Mouse (Mus musculus): ENCODE measurements around the gene Tlk1. TPM values are rescaled to one million over a fixed set of nuclear protein-coding genes. Genes with fewer than 3 reads are reported as not detected.

Gene Tlk1
- polyA plus RNA-seq, 1 experiment = 79.6 TPM

DNA sequence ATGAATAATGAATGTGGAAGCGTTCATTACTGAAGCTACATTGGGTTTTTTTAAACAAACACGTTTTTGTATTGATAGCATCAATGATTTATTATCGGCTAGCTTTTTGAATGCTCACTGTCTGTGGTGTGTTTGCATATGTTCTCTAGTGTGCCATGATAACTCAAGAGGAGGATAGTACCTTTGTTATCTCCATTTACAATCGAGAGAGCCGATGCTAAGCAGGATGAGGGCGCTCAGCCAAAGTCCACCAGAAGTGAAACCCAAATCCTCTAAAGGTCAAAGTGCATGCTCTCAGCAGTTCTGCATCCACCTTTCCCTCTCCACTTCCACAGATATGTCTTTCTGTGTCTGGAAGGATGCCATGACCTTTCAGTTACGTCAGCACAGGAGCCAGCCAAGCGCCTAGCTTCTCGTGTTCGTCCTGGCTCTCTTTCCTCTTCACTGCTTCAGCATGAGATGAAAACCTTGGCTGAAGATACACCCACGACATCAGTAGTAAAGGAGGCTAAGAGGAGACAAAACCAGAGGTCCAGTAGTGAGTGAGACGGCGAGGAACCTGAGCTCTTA, 16.6 kb upstream of the Tlk1 start:
- TF ChIP-seq CTCF (IDR thresholded peaks at IDR 0.05; ENCODE audit: control insufficient read depth, insufficient read depth, low read length) (no peak), POLR2A (IDR thresholded peaks at IDR 0.05; ENCODE audit: borderline replicate concordance, control insufficient read depth, low read depth, low read length) (no peak)
- Histone ChIP-seq H3K4me1 (ENCODE audit: control insufficient read depth, insufficient read depth, low read length) (no peaks in the 10 kb centered on the region), H3K4me3 (replicated peaks; ENCODE audit: control insufficient read depth, low read depth, low read length) (no peak overlapping the region), H3K27ac (ENCODE audit: control insufficient read depth, insufficient read depth, low read depth, low read length, poor library complexity) (no peak overlapping the region)
- 75% methylated on average over 13 of the region's 13 CpGs for WGBS

DNA sequence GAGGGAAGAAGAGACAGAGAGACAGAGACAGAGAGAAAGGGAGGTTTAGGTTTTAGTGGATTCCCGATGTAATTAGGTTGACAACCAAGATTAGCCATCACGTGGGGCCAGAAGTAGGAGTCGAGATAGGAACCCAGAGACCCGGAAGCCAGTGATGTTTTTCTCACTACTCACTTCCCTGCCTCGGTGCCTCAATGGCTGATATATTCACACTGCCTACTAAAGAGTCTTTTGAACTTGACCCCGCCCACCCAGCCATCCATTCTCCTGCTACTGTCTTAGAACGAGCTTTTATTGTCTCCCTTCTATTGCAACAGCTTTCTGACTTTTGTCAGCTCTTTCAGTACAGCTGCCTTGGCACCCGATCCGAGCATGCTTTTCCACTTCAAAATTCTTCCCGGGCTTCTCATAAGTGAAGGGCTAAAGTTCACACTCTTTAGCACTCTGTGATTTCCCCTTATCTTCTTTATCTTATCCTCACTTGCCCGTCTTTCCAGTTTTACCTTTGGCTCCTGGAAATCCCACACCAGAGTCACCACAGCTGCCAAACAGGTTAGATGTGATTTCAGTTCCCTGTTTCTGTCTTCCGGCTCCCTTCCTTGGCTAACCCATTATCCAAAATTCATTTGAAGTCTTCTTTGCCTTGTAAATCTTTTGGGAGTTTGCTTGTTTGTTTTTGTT, 13.1 kb upstream of the Tlk1 start:
- no peak for TF ChIP-seq POLR2A (IDR thresholded peaks at IDR 0.05; ENCODE audit: borderline replicate concordance, control insufficient read depth, low read depth, low read length)
- no peak for TF ChIP-seq CTCF (IDR thresholded peaks at IDR 0.05; ENCODE audit: control insufficient read depth, insufficient read depth, low read length)
- no peak overlapping the region for H3K27ac ChIP-seq (ENCODE audit: control insufficient read depth, insufficient read depth, low read depth, low read length, poor library complexity)
- H3K4me1 ChIP-seq (ENCODE audit: control insufficient read depth, insufficient read depth, low read length) = no peaks in the 10 kb centered on the region
- no peak overlapping the region for H3K4me3 ChIP-seq (replicated peaks; ENCODE audit: control insufficient read depth, low read depth, low read length)
- WGBS = 42% methylated on average over 12 of the region's 12 CpGs

DNA sequence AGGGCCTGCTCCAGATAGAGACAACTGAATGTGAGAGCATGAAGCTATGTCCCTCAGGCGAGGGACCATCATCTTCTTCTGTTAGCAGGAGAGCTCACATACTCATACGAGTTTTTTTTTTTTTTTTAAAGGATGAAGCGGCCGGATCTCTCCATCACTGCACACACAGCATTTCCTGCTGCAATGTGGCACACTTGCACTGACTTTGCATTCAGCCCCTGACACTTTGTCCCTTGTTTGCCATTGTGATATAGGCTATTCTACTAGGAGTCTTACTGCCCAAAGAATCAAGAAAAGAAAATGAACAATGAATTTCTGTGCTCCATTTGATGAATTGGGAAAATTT, 10.8 kb upstream of the Tlk1 start:
- no peaks in the 10 kb centered on the region for H3K4me1 ChIP-seq (ENCODE audit: control insufficient read depth, insufficient read depth, low read length)
- TF ChIP-seq CTCF (IDR thresholded peaks at IDR 0.05; ENCODE audit: control insufficient read depth, insufficient read depth, low read length) = no peak
- TF ChIP-seq POLR2A (IDR thresholded peaks at IDR 0.05; ENCODE audit: borderline replicate concordance, control insufficient read depth, low read depth, low read length) = no peak

DNA sequence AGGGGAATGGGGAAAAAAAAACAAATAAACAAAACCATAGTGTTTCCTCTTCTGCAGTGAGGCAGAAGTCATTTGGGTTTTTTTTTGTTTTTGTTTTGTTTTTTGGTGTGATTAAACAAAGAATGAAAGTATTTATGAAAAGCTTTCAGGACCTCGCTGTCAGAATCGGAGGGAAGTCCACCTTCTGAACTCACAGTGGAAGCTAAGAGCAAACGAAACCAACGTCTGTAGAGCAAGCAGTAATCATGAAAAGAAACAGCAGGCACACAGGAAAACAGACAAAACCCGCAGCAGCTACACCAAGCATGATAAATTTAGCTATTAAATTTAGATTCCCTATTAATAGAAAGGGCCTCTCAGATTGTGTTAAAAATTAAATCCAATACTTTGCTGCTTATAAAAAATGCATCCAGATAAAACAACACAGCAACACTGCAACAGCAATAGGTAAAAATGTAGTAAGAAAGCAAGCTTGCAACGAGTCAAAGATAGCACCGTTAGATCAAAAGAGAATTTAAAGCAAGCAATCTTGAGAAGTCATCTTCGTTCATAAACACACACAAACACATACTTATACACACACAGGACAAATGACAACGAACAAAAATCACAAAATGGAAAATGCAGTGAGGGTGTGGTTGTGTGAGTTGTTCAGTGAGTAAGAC, 10.2 kb upstream of the Tlk1 start:
- 39% methylated on average over 9 of the region's 9 CpGs for whole genome bisulfite sequencing
- TF ChIP-seq POLR2A (IDR thresholded peaks at IDR 0.05; ENCODE audit: borderline replicate concordance, control insufficient read depth, low read depth, low read length) = no peak
- no peak for TF ChIP-seq CTCF (IDR thresholded peaks at IDR 0.05; ENCODE audit: control insufficient read depth, insufficient read depth, low read length)
- Histone ChIP-seq H3K27ac (ENCODE audit: control insufficient read depth, insufficient read depth, low read depth, low read length, poor library complexity) (no peak overlapping the region; the same call in 1 of the 2 replicates), H3K4me1 (ENCODE audit: control insufficient read depth, insufficient read depth, low read length) (no peaks in the 10 kb centered on the region), H3K4me3 (replicated peaks; ENCODE audit: control insufficient read depth, low read depth, low read length) (no peak overlapping the region)

More for the DNA sequence above, 10.8 kb upstream of the Tlk1 start:
- Histone ChIP-seq H3K4me3 (replicated peaks; ENCODE audit: control insufficient read depth, low read depth, low read length) (no peak overlapping the region), H3K27ac (ENCODE audit: control insufficient read depth, insufficient read depth, low read depth, low read length, poor library complexity) (no peak overlapping the region; the same call in 1 of the 2 replicates)
- WGBS = 54% methylated on average over 4 of the region's 4 CpGs

DNA sequence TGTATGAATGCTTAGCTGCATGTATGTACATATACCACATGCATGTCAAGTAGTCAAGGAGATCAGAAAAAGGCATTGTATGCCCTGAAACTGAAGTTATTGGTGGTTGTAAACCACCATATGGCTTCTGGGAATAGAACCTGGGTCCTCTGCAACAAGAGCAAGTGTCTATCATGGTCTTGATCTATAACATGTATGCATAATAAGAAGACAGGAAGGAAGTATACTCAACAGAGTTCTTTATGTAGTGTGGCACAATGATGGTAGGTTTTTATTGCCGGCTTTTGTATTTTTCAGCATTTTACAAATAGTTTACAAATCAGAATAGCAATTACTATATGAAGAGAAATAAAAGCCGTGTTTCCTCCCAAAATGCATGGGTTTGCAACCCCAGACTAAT, 9.7 kb upstream of the Tlk1 start:
- Histone ChIP-seq H3K27ac (ENCODE audit: control insufficient read depth, insufficient read depth, low read depth, low read length, poor library complexity) (no peak overlapping the region), H3K4me1 (ENCODE audit: control insufficient read depth, insufficient read depth, low read length) (peaks cover 1% of the 10 kb centered on the region; the same call in 1 of the 2 replicates), H3K4me3 (replicated peaks; ENCODE audit: control insufficient read depth, low read depth, low read length) (no peak overlapping the region)
- TF ChIP-seq CTCF (IDR thresholded peaks at IDR 0.05; ENCODE audit: control insufficient read depth, insufficient read depth, low read length) (no peak), POLR2A (IDR thresholded peaks at IDR 0.05; ENCODE audit: borderline replicate concordance, control insufficient read depth, low read depth, low read length) (no peak)
- WGBS = 45% methylated on average over 2 of the region's 2 CpGs

DNA sequence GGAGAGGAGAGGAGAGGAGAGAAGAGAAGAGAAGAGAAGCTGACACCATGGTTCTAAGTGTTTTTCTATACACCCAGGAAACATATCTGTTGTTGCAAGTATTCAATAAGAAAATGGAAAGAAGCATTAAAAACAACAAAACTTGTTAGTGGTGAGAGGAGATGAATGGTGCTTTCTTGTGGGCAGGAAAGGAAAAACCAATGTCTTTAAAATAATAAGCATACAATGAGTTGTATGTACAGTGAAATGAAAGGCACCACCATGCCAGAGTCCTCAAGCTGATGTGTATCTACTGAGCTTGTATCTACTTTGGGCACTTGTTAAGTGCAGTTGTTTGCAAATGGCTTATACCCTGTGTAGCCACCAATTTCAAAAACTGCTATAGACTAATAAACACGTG, 7.7 kb upstream of the Tlk1 start:
- Histone ChIP-seq H3K27ac (ENCODE audit: control insufficient read depth, insufficient read depth, low read depth, low read length, poor library complexity) (no peak overlapping the region), H3K4me1 (ENCODE audit: control insufficient read depth, insufficient read depth, low read length) (peaks cover 2% of the 10 kb centered on the region; the same call in 1 of the 2 replicates), H3K4me3 (replicated peaks; ENCODE audit: control insufficient read depth, low read depth, low read length) (no peak overlapping the region)
- no peak for TF ChIP-seq CTCF (IDR thresholded peaks at IDR 0.05; ENCODE audit: control insufficient read depth, insufficient read depth, low read length)
- no peak for TF ChIP-seq POLR2A (IDR thresholded peaks at IDR 0.05; ENCODE audit: borderline replicate concordance, control insufficient read depth, low read depth, low read length)
- WGBS = 45% methylated on average over 1 of the region's 1 CpGs

DNA sequence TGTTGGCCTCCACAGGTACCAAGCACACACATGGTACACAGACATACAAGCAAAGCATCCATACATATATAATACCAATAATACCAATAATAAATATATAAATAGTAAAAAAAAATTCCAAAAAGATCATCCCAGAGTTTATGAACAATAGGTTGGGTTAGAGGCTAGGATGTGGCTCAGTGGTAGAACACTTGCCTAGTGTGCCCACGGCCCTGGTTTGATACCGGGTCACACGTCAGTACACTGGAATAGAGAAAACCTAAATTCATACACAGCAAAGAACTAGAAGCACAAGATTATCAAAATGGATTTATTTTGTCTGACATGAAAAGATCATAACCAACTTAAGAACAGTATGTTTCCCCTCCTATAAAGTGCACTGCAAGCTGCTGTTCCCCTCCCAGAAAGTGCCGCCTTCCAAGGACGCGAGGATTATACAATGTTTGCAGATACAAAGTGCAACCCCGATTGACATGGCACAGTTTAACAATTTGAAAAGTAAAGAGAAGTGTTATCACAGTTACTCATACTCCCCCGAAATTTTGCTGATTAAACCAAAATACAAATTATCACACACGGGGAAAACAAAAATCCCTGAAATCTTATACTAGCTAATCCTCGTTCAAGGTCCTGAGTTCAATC, 6.3 kb upstream of the Tlk1 start:
- no peak overlapping the region for H3K4me3 ChIP-seq (replicated peaks; ENCODE audit: control insufficient read depth, low read depth, low read length)
- no peak overlapping the region for H3K27ac ChIP-seq (ENCODE audit: control insufficient read depth, insufficient read depth, low read depth, low read length, poor library complexity)
- WGBS = 81% methylated on average over 10 of the region's 10 CpGs
- H3K4me1 ChIP-seq (ENCODE audit: control insufficient read depth, insufficient read depth, low read length) = peaks cover 2% of the 10 kb centered on the region; the same call in 1 of the 2 replicates
- no peak for TF ChIP-seq CTCF (IDR thresholded peaks at IDR 0.05; ENCODE audit: control insufficient read depth, insufficient read depth, low read length)
- TF ChIP-seq POLR2A (IDR thresholded peaks at IDR 0.05; ENCODE audit: borderline replicate concordance, control insufficient read depth, low read depth, low read length) = no peak

DNA sequence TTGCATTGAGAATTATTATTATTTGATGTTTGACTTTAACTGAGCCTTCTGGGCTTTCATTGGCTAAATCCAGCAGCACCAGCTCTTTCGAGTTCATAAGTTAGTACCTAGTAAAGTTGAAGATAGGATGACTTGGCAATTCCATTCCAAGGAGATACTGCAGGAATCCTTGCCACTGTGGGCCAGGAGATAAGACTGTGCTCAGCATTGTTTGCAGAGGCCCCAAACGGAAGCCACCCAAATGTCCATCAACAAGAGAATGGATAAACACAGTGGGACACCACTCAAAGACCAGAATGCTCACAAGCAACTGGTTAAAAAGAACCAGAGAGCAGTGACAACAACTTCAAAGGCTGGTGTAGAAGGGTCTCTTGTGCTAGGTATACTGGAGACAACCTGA, 5.2 kb upstream of the Tlk1 start:
- TF ChIP-seq CTCF (IDR thresholded peaks at IDR 0.05; ENCODE audit: control insufficient read depth, insufficient read depth, low read length) = no peak
- TF ChIP-seq POLR2A (IDR thresholded peaks at IDR 0.05; ENCODE audit: borderline replicate concordance, control insufficient read depth, low read depth, low read length) = no peak
- peaks cover 2% of the 10 kb centered on the region; the same call in 1 of the 2 replicates for H3K4me1 ChIP-seq (ENCODE audit: control insufficient read depth, insufficient read depth, low read length)

More for the DNA sequence above, 5.2 kb upstream of the Tlk1 start:
- H3K27ac ChIP-seq (ENCODE audit: control insufficient read depth, insufficient read depth, low read depth, low read length, poor library complexity) = no peak overlapping the region
- 60% methylated on average over 2 of the region's 2 CpGs for WGBS
- H3K4me3 ChIP-seq (replicated peaks; ENCODE audit: control insufficient read depth, low read depth, low read length) = no peak overlapping the region

Measured in bone marrow, adult 2 months (tissue).